Mouse (Mus musculus) liver, adult (tissue): ENCODE measurements around the gene Pla2g7.
A peak's percentile ranks its signal among the peaks of the same experiment; 100 is the strongest.

Experiments
- GATA4 ChIP-seq: IDR thresholded peaks from 2 replicates; pipeline ENCODE4 v1.6.1; 2014; ENCODE audit warnings: mild to moderate bottlenecking, low read length; ENCODE audit not compliant: insufficient replicate concordance

The Pla2g7 gene

GRCm38 (mm10) chr17:43567992-43568888, at the start of gene Pla2g7:
Pla2g7 (plus strand) TSS chr17:43568098.
- no peak for TF ChIP-seq GATA4

- TF ChIP-seq GATA4, result no peak
Measured at GRCm38 (mm10) chr17:43518644-43519409, 49.1 kb upstream of the Pla2g7 start.

- TF ChIP-seq GATA4, result no peak
Measured at GRCm38 (mm10) chr17:43520166-43520565, 47.7 kb upstream of the Pla2g7 start.

- no peak for TF ChIP-seq GATA4
Measured at GRCm38 (mm10) chr17:43530507-43530906, 37.4 kb upstream of the Pla2g7 start.

DNA sequence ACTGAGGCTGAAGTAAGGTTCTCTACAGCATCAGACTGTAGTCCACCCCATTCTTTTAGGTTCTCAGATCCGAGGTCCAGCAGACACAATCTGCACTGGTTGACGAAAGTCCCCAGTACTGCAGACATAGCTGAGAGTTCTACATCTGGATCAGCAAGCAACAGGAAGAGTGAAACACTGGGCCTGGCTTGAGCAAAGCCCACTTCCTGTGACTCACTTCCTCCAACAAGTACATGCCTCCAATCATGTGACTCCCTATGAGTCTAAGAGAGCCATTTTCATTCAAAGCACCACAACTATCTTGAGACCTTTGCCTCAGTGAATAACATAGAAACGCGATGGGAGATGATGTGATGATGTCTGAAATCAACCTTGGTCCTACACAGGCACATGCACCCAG, 36.7 kb upstream of the Pla2g7 start:
- TF ChIP-seq GATA4, result no peak

DNA sequence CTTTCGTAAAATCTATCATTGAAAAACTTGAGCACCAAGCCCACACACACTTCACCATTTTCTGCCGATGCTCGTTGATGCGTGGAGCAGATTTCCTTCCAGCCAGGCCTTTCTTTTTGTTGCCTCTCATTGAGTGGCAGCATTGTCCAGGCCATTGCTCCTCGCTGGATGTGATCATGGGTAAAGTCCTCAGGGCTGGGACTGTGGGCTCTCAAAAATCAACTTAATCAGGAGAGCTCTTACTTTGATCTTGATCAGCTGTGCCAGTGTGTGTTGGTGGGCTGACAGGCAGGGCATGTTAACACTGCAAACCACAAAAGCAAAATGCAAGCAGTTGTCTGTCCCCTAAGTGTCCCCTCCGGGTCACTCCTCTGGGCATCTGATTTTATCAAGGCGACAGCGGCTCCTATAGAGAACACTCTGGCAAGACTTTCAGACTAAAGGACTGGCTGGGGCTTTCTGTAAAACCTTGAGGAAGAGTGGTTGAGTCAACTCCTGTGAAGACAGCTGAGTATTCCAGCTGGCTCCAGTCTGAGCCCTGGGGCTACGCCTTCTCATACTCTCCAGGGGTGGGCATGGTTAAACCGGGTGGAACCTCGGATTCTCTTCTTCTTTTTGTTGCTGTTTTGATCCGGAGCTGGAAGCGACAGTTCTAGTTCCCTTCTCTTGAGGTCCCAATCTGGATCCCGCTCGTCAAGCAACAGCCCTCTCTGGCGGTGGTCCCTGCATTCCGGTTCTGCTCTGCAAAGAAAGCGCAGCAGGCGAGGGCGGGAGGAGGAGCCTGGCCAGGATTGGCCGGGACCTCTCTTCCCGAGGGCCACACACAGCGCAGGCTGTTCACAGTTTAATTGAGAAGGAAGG, 33.3 kb upstream of the Pla2g7 start:
- no peak for TF ChIP-seq GATA4

- no peak for TF ChIP-seq GATA4
Measured at GRCm38 (mm10) chr17:43538767-43539166, 29.1 kb upstream of the Pla2g7 start.

GRCm38 (mm10) chr17:43543539-43543938, 24.4 kb upstream of the Pla2g7 start, which contains the start of gene Ankrd66:
Ankrd66 (minus strand) TSS chr17:43543639.
- no peak for TF ChIP-seq GATA4

- TF ChIP-seq GATA4, result no peak
Measured at GRCm38 (mm10) chr17:43544040-43544439, 23.9 kb upstream of the Pla2g7 start.

GRCm38 (mm10) chr17:43551122-43551630, 16.7 kb upstream of the Pla2g7 start:
- TF ChIP-seq GATA4, result no peak

- peak; percentile 100 for TF ChIP-seq GATA4
Measured at GRCm38 (mm10) chr17:43554516-43555403, 13.1 kb upstream of the Pla2g7 start.

- no peak for TF ChIP-seq GATA4
Measured at GRCm38 (mm10) chr17:43557104-43557503, 10.8 kb upstream of the Pla2g7 start.

DNA sequence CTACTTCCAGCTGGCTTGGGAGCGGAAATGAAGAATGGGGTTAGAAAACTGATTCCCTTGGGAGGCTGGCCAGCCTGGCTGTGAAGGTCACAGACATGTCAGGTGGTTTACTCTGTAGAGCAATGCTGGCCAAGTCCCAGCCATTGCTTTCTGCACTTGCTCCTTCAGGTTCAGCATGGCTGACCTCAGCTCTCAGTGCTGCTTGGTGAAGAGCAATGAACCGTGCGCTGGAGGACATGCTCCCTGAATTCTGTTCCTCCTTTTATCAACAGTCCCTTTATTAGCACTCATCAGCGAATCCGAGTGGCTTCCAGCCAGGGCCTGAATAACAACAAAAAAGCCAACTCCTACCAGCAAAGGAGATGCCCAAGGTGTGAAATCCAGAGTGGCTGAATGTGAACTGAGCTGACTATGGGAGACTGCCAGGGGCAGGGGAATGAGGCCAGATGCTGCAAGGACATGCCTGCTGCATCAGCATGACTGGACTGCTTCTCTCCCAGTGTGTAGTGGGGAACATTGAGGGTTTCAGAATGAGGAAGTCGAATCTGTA, 10.3 kb upstream of the Pla2g7 start:
- TF ChIP-seq GATA4, result no peak

- TF ChIP-seq GATA4, result no peak
Measured at GRCm38 (mm10) chr17:43558678-43559077, 9.2 kb upstream of the Pla2g7 start.
